Mouse (Mus musculus): ENCODE results near the gene Fmnl3. TPM values are rescaled to one million over a fixed set of nuclear protein-coding genes. Genes with fewer than 3 reads are reported as not detected.
A peak's percentile ranks its signal among the peaks of the same experiment; 100 is the strongest.
"Not testable (repeated sequence)": the region's sequence is repeated elsewhere in the genome, so short reads cannot be mapped to it uniquely, and the experiment has no call there.

Fmnl3 gene
- polyA plus RNA-seq, 1 experiment from 2014 or later, result 32.4 TPM

GRCm38 (mm10) chr15:99386110-99386509, 15.8 kb upstream of the Fmnl3 start:
- 67% methylated on average over 3 of the region's 3 CpGs for WGBS

DNA sequence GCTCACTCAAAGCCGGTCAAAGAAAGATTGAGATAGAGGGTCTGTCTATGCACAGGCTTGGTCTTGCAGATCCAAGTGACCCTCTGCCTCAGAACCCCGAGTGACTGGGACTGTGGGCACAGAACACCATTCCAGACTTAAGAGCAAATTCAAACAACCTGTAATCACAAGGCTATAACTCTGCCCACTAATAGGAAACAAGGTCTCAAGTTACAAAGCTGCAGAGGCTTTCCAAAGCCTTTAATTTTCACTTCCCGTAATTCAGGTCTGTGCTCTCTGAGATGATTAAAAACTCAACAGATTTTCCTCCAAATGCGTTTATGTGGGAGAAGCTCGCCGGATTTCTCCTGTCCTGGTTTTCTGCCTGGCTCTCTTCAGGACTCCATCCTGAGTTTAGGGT, 13.8 kb upstream of the Fmnl3 start:
- Histone ChIP-seq H3K4me2 (no peak overlapping the region), H3K36me3 (no peaks in the 10 kb centered on the region), H3K9ac (no peak overlapping the region), H3K4me1 (peaks cover 14% of the 10 kb centered on the region), H3K27ac (peak overlapping the region; percentile 69), H3K9me3 (replicated peaks) (no peaks in the 10 kb centered on the region), H3K27me3 (no peaks in the 10 kb centered on the region), H3K4me3 (replicated peaks) (no peak overlapping the region)
- 25% methylated on average over 6 of the region's 6 CpGs for WGBS
- ATAC-seq (replicated peaks; ENCODE audit: low FRiP score), result no peak

More at GRCm38 (mm10) chr15:99386110-99386509, 15.8 kb upstream of the Fmnl3 start:
- not testable (repeated sequence) for H3K4me2 ChIP-seq; H3K27me3 ChIP-seq; H3K36me3 ChIP-seq; H3K9me3 ChIP-seq (replicated peaks); ATAC-seq (replicated peaks; ENCODE audit: low FRiP score); H3K27ac ChIP-seq; H3K9ac ChIP-seq; H3K4me3 ChIP-seq (replicated peaks)
- H3K4me1 ChIP-seq, result peaks cover 14% of the 10 kb centered on the region

GRCm38 (mm10) chr15:99382893-99383292, 12.6 kb upstream of the Fmnl3 start:
- Histone ChIP-seq H3K4me2 (no peak overlapping the region), H3K4me1 (peaks cover 14% of the 10 kb centered on the region), H3K9me3 (replicated peaks) (peaks cover 4% of the 10 kb centered on the region; the same call in 1 of the 2 replicates), H3K27ac (0 out of 2 replicates have a peak overlapping the region, but pooled peaks have one; percentile 20), H3K36me3 (no peaks in the 10 kb centered on the region), H3K9ac (no peak overlapping the region), H3K27me3 (no peaks in the 10 kb centered on the region), H3K4me3 (replicated peaks) (no peak overlapping the region)
- ATAC-seq (replicated peaks; ENCODE audit: low FRiP score), result peak; percentile 89

DNA sequence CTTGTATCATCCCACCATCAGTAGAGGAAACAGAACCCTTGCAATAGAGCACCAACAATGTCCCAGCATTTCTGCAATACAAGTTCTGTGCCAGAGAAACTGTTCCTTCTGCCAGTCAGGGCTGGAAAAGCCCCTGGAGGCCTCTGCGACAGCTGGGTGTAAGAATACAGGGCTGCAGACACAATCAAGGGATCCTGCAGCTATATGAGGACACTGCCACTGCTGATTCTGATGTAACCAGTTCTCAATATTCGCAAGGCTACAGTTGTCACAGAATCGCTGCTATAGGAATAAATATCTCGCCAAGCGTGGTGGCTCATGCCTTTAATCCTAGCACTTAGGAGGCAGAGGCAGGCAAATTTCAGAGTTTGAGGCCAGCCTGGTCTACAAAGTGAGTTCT, 6.0 kb upstream of the Fmnl3 start:
- Histone ChIP-seq H3K27me3 (no peaks in the 10 kb centered on the region), H3K36me3 (no peaks in the 10 kb centered on the region), H3K9me3 (replicated peaks) (peaks cover 4% of the 10 kb centered on the region; the same call in 1 of the 2 replicates), H3K27ac (no peak overlapping the region), H3K4me3 (replicated peaks) (no peak overlapping the region), H3K4me1 (0 out of 2 replicates have a peak, but pooled peaks cover 3% of the 10 kb centered on the region), H3K9ac (no peak overlapping the region), H3K4me2 (no peak overlapping the region)
- no peak for ATAC-seq (replicated peaks; ENCODE audit: low FRiP score)
- 86% methylated on average over 5 of the region's 5 CpGs for WGBS

DNA sequence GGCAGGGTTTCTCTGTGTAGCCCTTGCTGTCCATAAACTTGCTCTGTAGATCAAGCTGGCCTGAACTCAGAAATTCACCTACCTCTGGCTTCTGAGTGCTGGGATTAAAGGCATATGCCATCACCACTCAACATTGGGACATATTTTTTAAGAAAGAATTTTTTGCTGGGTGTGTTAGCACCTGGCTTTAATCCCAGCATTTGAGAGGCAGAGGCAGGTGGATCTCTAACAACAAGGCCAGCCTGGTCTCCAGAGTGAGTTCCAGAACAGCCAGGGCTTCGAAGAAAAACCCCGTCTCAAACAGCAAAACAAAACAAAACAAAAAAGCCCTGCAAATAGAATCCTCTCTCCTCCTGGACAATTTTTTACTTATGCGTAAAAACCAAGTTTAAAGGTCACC, 5.3 kb upstream of the Fmnl3 start:
- 88% methylated on average over 3 of the region's 3 CpGs for WGBS
- ATAC-seq (replicated peaks; ENCODE audit: low FRiP score), result no peak
- no peak overlapping the region for H3K4me2 ChIP-seq

GRCm38 (mm10) chr15:99375036-99375435, 4.8 kb upstream of the Fmnl3 start:
- no peak for ATAC-seq (replicated peaks; ENCODE audit: low FRiP score)
- Histone ChIP-seq H3K4me3 (replicated peaks) (no peak overlapping the region), H3K4me2 (no peak overlapping the region), H3K9ac (no peak overlapping the region), H3K36me3 (no peaks in the 10 kb centered on the region), H3K9me3 (replicated peaks) (peaks cover 4% of the 10 kb centered on the region; the same call in 1 of the 2 replicates), H3K27me3 (no peaks in the 10 kb centered on the region), H3K27ac (no peak overlapping the region), H3K4me1 (0 out of 2 replicates have a peak, but pooled peaks cover 5% of the 10 kb centered on the region)
- 90% methylated on average over 5 of the region's 5 CpGs for WGBS

More for the DNA sequence above, 5.3 kb upstream of the Fmnl3 start:
- Histone ChIP-seq H3K9ac (no peak overlapping the region), H3K4me3 (replicated peaks) (no peak overlapping the region), H3K36me3 (no peaks in the 10 kb centered on the region), H3K4me1 (0 out of 2 replicates have a peak, but pooled peaks cover 4% of the 10 kb centered on the region), H3K27ac (no peak overlapping the region), H3K27me3 (no peaks in the 10 kb centered on the region), H3K9me3 (replicated peaks) (peaks cover 4% of the 10 kb centered on the region; the same call in 1 of the 2 replicates)

GRCm38 (mm10) chr15:99372761-99373160, 2.5 kb upstream of the Fmnl3 start:
- Histone ChIP-seq H3K9me3 (replicated peaks) (no peaks in the 10 kb centered on the region), H3K4me1 (peaks cover 22% of the 10 kb centered on the region), H3K4me2 (no peak overlapping the region), H3K4me3 (replicated peaks) (no peak overlapping the region), H3K36me3 (no peaks in the 10 kb centered on the region), H3K27ac (no peak overlapping the region), H3K27me3 (no peaks in the 10 kb centered on the region), H3K9ac (no peak overlapping the region)
- no peak for ATAC-seq (replicated peaks; ENCODE audit: low FRiP score)
- 66% methylated on average over 9 of the region's 9 CpGs for WGBS

DNA sequence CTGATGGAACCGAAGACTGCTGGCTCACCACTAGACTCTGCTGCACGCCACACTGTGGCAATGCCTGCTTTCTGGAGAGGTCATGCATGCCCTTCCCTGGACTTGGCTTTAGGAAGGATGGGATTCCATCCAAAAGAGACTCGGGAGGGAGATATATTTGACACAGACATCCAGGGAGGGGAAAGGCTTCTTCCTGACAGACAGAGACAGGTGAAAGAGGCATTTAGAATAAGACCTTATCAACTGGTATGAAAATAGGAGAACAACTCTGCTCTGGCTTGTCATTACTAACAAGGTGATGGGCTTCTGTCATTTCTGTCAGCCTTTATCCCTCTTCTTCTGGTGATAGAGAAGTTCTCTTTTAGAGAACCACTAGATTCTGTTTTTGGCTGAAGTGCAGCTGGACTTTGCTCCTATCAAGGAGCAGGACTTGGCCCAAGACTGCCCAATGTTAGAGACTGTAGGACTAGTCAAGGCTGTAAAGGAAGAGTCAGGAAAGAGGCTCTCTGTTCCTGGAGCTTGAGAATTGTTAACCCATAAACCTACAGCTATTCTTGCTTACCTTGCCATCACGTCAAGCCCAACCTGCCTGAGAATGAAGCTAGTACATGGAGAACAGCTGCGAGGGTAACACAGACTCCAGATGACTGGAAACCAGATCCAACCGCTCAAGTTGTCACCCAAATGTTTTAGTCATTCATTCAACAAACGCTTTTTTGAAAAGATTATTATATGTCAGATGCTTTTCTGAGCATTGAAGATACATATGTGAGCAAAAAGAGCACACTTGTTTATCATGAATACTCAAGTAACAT, 1.5 kb upstream of the Fmnl3 start:
- H3K4me3 ChIP-seq (replicated peaks), result no peak overlapping the region
- H3K36me3 ChIP-seq, result no peaks in the 10 kb centered on the region
- no peak for ATAC-seq (replicated peaks; ENCODE audit: low FRiP score)
- H3K27me3 ChIP-seq, result no peaks in the 10 kb centered on the region
- no peak overlapping the region for H3K27ac ChIP-seq
- WGBS, result 82% methylated on average over 7 of the region's 7 CpGs
- H3K4me1 ChIP-seq, result peaks cover 22% of the 10 kb centered on the region
- no peaks in the 10 kb centered on the region for H3K9me3 ChIP-seq (replicated peaks)
- H3K9ac ChIP-seq, result peak overlapping the region; percentile 8; the same call in 1 of the 2 replicates
- no peak overlapping the region for H3K4me2 ChIP-seq

DNA sequence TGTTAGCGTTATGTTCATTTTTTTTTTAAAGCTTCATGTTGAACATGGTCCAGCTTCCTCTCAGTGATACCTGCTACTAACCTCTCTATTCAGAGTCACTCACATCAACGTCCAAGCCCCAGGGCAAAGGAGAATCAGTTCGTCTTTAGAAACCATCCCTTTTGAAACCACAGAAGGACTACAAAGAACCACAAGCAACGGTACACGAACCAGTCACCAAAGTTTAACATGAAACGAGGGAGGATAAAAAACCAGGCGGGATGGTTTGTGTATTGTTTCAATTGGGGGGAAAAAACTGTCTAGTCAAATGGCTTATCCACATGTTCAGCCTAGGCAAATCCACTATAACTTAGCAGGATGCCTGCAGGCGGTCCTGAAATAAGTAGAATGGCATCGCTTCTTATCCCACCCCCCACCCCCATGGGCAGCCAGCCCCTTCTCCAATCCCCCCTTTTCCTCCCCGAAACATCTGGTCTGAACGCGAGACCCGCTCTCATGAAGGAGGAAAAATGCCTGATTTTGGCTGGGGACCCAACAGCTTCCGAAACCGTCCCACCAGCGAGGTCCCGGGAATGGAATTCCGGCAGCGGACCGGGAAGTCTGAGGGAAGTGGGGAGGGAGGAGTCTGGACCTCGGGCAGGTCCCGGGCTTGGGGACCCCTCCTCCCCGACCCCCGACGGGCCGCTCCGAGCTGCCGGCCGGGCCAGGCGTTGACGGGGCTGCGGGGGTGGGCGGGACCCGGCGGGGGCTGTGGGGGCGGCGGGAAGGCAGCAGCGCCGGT, 701 bp downstream of the Fmnl3 start:
- H3K9me3 ChIP-seq (replicated peaks), result no peaks in the 10 kb centered on the region
- peak overlapping the region; percentile 90 for H3K9ac ChIP-seq
- H3K4me1 ChIP-seq, result peaks cover 32% of the 10 kb centered on the region
- no peaks in the 10 kb centered on the region for H3K27me3 ChIP-seq
- peak overlapping the region; percentile 66 for H3K4me2 ChIP-seq
- 3% methylated on average over 28 of the region's 39 CpGs for WGBS
- peak; percentile 77 for ATAC-seq (replicated peaks; ENCODE audit: low FRiP score)
- H3K36me3 ChIP-seq, result no peaks in the 10 kb centered on the region
- H3K4me3 ChIP-seq (replicated peaks), result peak overlapping the region; percentile 90
- H3K27ac ChIP-seq, result peak overlapping the region; percentile 95

DNA sequence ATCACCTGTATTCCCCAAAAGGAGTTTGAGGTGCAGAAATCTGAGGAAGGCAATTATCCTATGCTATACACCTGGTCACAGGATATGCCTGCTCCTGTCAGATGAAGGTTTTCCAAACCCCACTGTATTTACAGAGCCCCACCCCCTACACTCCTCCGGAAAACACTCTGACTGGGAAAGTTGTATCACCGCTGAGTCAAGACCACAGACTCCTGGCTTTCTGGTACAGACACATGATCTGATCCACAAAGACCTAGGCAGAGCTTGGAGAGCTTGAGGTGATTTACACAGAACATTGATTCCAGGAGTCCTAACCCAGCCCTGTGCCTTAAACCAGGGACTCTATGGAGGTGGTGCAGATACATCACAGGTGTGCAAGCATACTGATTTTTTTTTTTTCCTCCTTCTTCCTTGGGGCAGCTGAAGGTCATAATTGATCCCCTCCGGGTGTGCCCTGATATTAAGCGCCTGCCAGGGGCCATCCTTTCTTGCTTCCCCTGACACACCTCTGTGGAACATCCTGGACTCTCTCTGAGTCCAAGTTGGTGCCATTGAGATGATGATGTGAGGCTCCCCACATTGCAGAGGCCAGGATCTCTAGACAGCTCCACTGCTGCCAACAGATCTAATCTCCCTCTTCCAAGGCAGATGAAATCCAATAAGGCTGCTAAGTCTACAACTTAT, 1.6 kb downstream of the Fmnl3 start:
- Histone ChIP-seq H3K27me3 (no peaks in the 10 kb centered on the region), H3K9ac (peak overlapping the region; percentile 90), H3K4me3 (replicated peaks) (peak overlapping the region; percentile 90), H3K27ac (0 out of 2 replicates have a peak overlapping the region, but pooled peaks have one; percentile 95), H3K36me3 (no peaks in the 10 kb centered on the region), H3K9me3 (replicated peaks) (no peaks in the 10 kb centered on the region), H3K4me2 (peak overlapping the region; percentile 66), H3K4me1 (peaks cover 40% of the 10 kb centered on the region)
- no peak for ATAC-seq (replicated peaks; ENCODE audit: low FRiP score)
- 44% methylated on average over 4 of the region's 4 CpGs for WGBS

GRCm38 (mm10) chr15:99364921-99365320, 5.4 kb downstream of the Fmnl3 start:
- H3K4me3 ChIP-seq (replicated peaks), result no peak overlapping the region
- 29% methylated on average over 8 of the region's 8 CpGs for WGBS
- no peaks in the 10 kb centered on the region for H3K9me3 ChIP-seq (replicated peaks)
- H3K4me1 ChIP-seq, result peaks cover 41% of the 10 kb centered on the region
- no peak overlapping the region for H3K9ac ChIP-seq
- peak overlapping the region; percentile 32 for H3K4me2 ChIP-seq
- no peaks in the 10 kb centered on the region for H3K27me3 ChIP-seq
- H3K36me3 ChIP-seq, result no peaks in the 10 kb centered on the region
- peak overlapping the region; percentile 89 for H3K27ac ChIP-seq
- no peak for ATAC-seq (replicated peaks; ENCODE audit: low FRiP score)

Data from kidney, embryonic 15.5 days (tissue).